Comparison of ENCODE assay signal across 24 mouse cellular contexts in genomic region chr14:118426562-118426961, GRCm38 (mm10).
"Had no signal": no experiment of that assay in that cellular context is flagged by ENCODE, and none has a peak within 500 bp of the region (broad histone marks: within the 10 kb centered on the region; RNA-seq: fewer than 3 reads in every experiment).

No protein-coding gene starts in this region.

- H3K27ac ChIP-seq: embryonic facial prominence, embryonic 10.5 days; embryonic facial prominence, embryonic 12.5 days; embryonic facial prominence, embryonic 13.5 days; embryonic facial prominence, embryonic 15.5 days; forebrain, embryonic 12.5 days; forebrain, embryonic 13.5 days; forebrain, embryonic 15.5 days; gastrocnemius, adult 2 months; heart, adult 2 months; heart, embryonic 10.5 days had no signal

- H3K36me3 ChIP-seq: embryonic facial prominence, embryonic 10.5 days; embryonic facial prominence, embryonic 12.5 days; embryonic facial prominence, embryonic 13.5 days; embryonic facial prominence, embryonic 15.5 days; forebrain, embryonic 10.5 days; forebrain, embryonic 12.5 days; forebrain, embryonic 15.5 days; heart, embryonic 10.5 days had no signal

- H3K9ac ChIP-seq: embryonic facial prominence, embryonic 12.5 days; embryonic facial prominence, embryonic 13.5 days; embryonic facial prominence, embryonic 15.5 days; forebrain, embryonic 12.5 days; forebrain, embryonic 13.5 days; forebrain, embryonic 15.5 days; forebrain, postnatal 0 days had no signal

- DNase-seq: cerebellum, postnatal 10 days; cerebellum, postnatal 14 days; cerebellum, postnatal 25 days; cerebellum, postnatal 36 days; embryo, embryonic 11 days; forebrain, postnatal 0 days; gastrocnemius, adult 2 months; gastrocnemius, postnatal 10 days; gastrocnemius, postnatal 14 days; gastrocnemius, postnatal 25 days; gastrocnemius, postnatal 36 days; heart, adult 18-20 months; heart, adult 2 months had no signal

- H3K9me3 ChIP-seq: embryonic facial prominence, embryonic 10.5 days; embryonic facial prominence, embryonic 12.5 days; embryonic facial prominence, embryonic 13.5 days; embryonic facial prominence, embryonic 15.5 days; forebrain, embryonic 10.5 days; forebrain, embryonic 12.5 days; forebrain, embryonic 13.5 days; forebrain, embryonic 15.5 days; heart, embryonic 10.5 days had no signal

- H3K4me2 ChIP-seq: embryonic facial prominence, embryonic 12.5 days; embryonic facial prominence, embryonic 13.5 days; embryonic facial prominence, embryonic 15.5 days; forebrain, embryonic 12.5 days; forebrain, embryonic 13.5 days; forebrain, embryonic 15.5 days; heart, embryonic 11.5 days had no signal

- H3K4me3 ChIP-seq: embryonic facial prominence, embryonic 10.5 days; embryonic facial prominence, embryonic 12.5 days; embryonic facial prominence, embryonic 13.5 days; embryonic facial prominence, embryonic 15.5 days; erythroblast, embryonic 14.5 days; forebrain, embryonic 10.5 days; forebrain, embryonic 12.5 days; forebrain, embryonic 13.5 days; forebrain, embryonic 15.5 days; gastrocnemius, adult 2 months; heart, adult 2 months; heart, embryonic 10.5 days had no signal
